7 mouse cellular contexts compared by ENCODE assay signal in the genomic region with DNA sequence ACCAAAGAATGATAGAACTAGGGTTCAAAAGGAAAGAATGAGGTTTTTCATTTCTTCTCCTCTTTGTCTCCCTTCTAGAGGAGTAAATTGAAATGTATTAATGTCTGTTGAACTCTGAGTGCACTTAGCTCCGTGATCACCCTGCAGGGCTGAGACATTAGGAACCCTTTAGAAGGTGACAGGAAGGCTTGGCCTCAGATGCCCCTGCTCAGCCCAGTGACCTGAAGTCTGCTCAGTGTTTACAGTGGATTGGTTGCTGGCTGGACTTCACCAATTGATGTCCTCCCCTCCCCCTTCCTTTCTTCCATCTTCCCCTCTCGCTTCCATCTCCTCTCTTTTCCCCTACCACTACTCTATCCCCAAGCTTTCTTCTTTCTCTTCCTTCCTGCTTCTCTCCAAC.
A peak's percentile ranks its signal among the peaks of the same experiment; 100 is the strongest.
DNase-seq lines count a peak whose midpoint lies in the region; ATAC-seq and TF ChIP-seq lines count a peak whose summit lies in the region.

No protein-coding gene starts in this region.

- peak overlapping the region; percentile 46 for H3K4me3 ChIP-seq in layer of hippocampus, adult 2 months
- H3K4me3 ChIP-seq in embryonic facial prominence, embryonic 15.5 days (replicated peaks), result no peak overlapping the region
- H3K4me3 ChIP-seq in limb, embryonic 10.5 days, result peak overlapping the region; percentile 32

- ATAC-seq in embryonic facial prominence, embryonic 15.5 days (ENCODE audit: insufficient number of reproducible peaks, low FRiP score, low TSS enrichment, low read depth), result no peak

- TF ChIP-seq CTCF in layer of hippocampus, adult 2 months (conservative IDR thresholded peaks at IDR 0.05), result no peak

- H3K4me2 ChIP-seq in embryonic facial prominence, embryonic 15.5 days (replicated peaks), result peak overlapping the region; percentile 30; the same call in 1 of the 2 replicates

- H3K36me3 ChIP-seq in embryonic facial prominence, embryonic 15.5 days, result no peaks in the 10 kb centered on the region
- H3K36me3 ChIP-seq in limb, embryonic 10.5 days, result no peaks in the 10 kb centered on the region

- H3K9me3 ChIP-seq in embryonic facial prominence, embryonic 15.5 days (replicated peaks), result no peaks in the 10 kb centered on the region
- H3K9me3 ChIP-seq in limb, embryonic 10.5 days (replicated peaks), result no peaks in the 10 kb centered on the region

- peaks cover 16% of the 10 kb centered on the region for H3K27me3 ChIP-seq in embryonic facial prominence, embryonic 15.5 days
- H3K27me3 ChIP-seq in limb, embryonic 10.5 days (ENCODE audit: low read depth, poor library complexity, severe bottlenecking), result peaks cover 28% of the 10 kb centered on the region

- no peak overlapping the region for H3K9ac ChIP-seq in embryonic facial prominence, embryonic 15.5 days

- WGBS in embryonic facial prominence, embryonic 15.5 days, result 9% methylated on average over 2 of the region's 2 CpGs
- 0% methylated on average over 2 of the region's 2 CpGs for WGBS in limb, embryonic 10.5 days

- H3K4me1 ChIP-seq in embryonic facial prominence, embryonic 15.5 days, result peaks cover 18% of the 10 kb centered on the region
- peaks cover 16% of the 10 kb centered on the region for H3K4me1 ChIP-seq in limb, embryonic 10.5 days

- H3K27ac ChIP-seq in layer of hippocampus, adult 2 months, result no peak overlapping the region
- no peak overlapping the region for H3K27ac ChIP-seq in embryonic facial prominence, embryonic 15.5 days (replicated peaks)
- no peak overlapping the region for H3K27ac ChIP-seq in limb, embryonic 10.5 days

- DNase-seq in layer of hippocampus, adult 2 months (ENCODE audit: low spot score in 2 of 2), result no peak
- no peak for DNase-seq in layer of hippocampus, adult 9-10 months (ENCODE audit: low spot score)
- no peak for DNase-seq in limb, embryonic 10.5 days (ENCODE audit: low spot score)
- peak; percentile 53 for DNase-seq in retina, postnatal 1 day
- no peak for DNase-seq in Muller cell, postnatal 12 days (ENCODE audit: inconsistent ontology term)
- no peak for DNase-seq in urinary bladder, adult 18-20 months (ENCODE audit: low spot score in 2 of 2)
